Mouse (Mus musculus) kidney, postnatal 14 days (tissue): ENCODE measurements around the gene Capn12.
"Not testable (repeated sequence)": the region's sequence is repeated elsewhere in the genome, so short reads cannot be mapped to it uniquely, and the experiment has no call there.

Source experiments
- DNase-seq: peaks from one replicate; pipeline ENCODE4 v3.0.0; 2022; ENCODE audit warnings: mixed read lengths

The Capn12 gene

DNA sequence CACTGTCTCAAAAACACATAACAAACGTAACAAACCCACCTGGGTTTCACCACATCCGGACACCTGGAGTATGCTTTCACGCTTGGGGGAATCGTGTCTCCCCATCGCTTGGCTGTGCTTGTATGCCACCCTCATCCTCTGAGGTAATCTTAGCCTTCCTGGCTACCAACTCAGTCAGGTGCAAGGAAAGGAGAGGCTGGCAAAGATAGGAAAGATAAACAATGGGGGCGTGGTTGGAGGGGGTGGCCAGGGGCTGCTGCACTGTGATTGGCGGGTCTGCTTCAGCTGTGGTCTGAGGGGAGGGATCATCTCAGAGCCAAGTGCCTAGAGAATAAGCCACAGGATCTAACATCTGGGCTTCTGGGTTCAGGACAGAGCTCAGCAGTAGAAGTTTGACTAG lies 1.6 kb upstream of the Capn12 start:
- DNase-seq = no peak

DNA sequence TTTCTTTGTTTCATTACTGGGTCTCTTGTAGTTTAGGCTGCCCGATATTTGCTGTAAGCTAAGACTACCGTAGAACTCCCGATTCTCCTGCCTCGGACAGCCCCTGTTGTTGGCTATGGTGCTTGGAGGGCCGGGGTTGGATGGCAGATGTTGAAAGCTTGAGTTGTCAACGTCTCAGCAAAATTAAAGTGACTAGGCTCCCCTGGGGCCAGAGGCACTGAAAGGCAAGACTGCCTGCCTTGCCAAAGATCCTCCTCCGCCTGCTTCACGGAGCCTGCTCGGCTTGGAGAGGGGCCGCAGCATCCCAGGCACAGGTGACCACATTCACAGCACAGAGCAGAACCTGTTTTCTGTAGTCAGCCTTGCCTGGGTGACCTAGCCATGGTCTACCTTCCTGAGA lies 668 bp upstream of the Capn12 start:
- no peak for DNase-seq

DNA sequence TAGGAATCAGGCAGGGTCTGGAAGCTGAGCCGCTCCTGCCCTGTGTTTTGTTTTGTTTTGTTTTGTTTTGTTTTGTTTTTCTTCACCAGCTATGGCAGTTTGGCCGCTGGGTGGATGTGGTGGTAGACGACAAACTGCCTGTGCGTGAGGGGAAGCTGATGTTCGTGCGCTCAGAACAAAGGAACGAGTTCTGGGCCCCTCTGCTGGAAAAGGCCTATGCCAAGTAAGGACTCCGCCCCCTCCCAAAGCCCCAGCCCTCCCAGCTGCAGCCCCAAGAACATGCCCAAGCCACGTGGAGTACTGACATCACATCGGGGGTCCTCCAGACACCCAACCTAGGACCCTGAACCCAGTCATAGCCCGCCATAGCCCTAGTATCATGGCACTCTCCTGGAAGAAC lies 1.8 kb downstream of the Capn12 start:
- no peak for DNase-seq

DNA sequence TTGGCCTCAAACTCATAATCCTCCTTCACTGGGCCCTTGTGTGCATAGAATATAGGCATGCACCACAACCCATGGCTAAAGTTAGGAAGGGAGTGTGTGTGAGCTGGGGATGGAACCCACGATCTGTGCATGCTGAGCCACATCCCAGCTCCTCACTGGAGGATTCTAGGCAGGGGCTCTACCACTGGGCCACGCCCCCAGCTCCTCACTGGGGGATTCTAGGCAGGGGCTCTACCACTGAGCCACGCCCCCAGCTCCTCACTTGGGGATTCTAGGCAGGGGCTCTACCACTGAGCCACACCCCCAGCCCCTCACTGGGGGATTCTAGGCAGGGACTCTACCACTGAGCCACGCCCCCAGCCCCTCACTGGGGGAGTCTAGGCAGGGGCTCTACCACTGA lies 2.5 kb downstream of the Capn12 start:
- DNase-seq = not testable (repeated sequence)

DNA sequence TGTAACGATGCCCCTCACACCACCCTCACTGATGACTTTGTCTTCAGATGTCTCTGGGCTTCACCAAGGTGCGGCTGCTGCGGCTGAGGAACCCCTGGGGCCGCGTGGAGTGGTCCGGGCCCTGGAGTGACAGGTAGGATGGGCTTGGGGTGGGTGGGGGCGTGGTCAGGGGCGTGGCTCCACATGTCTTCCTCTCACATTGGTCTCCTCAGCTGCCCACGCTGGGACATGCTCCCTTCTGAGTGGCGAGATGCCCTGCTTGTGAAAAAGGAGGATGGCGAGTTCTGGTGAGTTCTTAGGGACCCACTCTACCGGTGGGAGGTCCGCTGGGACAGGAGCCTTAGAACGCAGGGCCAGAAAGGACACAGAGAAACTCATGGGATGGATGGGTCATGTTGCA lies 5.3 kb downstream of the Capn12 start:
- DNase-seq = no peak

DNA sequence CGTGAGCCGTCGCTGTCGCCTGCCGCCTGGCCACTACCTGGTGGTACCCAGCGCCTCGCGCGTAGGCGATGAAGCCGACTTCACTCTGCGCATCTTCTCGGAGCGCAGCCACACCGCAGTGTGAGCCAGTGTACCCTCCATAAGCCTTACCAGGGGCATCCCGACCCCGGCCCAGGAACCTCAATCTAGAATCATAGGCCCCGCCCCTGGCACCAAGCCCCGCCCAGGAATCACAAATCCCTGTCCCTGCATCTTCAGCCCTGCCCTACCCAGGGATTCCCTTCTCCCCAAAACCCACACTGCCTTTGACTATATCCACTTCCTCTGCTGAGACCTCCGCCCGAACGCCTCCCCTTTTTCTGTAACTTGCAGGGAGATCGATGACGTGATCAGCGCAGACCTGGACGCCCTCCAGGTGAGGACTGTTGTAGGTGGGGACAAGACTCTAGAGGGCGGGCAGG lies 7.5 kb downstream of the Capn12 start:
- DNase-seq = no peak

DNA sequence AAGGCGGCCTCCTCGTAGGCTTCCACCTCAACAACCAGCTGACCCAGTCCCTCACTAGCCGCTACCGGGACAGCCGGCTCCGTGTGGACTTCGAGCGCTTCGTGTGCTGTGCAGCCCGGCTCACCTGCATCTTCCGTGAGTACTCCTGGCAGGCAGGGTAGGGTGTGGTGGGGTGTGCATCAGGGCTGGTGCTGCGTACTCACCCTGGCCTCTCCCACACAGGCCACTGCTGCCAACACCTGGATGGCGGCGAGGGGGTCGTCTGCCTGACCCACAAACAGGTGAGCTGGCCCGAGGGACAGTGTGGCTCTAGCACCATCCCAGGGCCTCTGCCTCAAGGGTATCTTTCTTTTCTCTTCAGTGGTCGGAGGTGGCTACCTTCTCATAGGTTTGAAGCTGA lies 11.4 kb downstream of the Capn12 start:
- DNase-seq = no peak

DNA sequence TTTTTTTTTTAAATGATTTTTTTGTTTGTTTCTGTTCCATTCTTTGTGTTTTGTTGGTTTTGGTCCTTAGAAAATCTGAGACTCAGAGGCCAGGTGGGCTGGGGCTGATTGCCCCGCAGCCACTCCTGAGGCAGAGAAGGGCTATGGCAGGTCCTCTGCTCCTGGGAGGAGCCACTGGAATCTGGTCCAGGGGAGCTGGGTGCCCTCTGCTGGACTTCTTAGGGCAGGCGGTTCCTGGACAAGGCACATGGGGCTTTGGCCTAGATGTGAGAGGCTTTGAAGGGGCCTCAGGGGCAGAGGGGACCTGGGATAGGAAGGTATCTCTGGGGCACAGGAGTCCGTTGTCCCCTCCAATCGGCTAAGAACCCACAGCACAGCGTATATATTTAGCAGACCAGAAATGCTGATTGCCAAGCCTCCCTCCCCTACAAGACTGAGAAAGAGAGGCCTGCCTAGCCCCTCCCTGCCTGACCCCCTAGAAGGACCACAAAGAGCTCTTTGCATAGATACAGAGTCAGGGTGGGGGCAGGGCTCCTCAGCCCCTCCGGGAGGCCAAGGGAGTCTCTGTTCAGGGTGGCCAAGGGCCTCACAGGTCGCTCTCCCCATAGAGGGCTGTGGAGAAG lies 12.5 kb downstream of the Capn12 start:
- peak; percentile 69 for DNase-seq

DNA sequence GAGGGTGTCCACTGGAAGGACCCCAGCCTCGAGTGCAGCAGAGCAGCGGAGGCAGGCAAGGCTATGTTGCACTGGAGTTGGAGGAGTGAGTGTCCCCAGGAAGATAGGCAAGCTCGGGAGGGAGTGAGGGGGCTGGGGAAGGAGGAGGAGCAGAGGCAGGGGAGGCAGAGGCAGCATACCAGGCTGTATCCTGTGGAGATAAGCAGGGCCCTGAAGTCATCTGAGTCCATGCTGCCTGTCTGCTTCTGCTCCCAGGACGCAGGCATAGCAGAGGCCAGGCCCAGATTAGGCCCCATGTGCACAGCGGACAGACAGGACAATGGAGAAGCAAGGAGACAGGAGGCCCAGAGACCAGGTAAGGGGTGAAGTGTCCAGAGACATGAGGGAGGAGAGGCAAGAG lies 13.7 kb downstream of the Capn12 start:
- DNase-seq = no peak

DNA sequence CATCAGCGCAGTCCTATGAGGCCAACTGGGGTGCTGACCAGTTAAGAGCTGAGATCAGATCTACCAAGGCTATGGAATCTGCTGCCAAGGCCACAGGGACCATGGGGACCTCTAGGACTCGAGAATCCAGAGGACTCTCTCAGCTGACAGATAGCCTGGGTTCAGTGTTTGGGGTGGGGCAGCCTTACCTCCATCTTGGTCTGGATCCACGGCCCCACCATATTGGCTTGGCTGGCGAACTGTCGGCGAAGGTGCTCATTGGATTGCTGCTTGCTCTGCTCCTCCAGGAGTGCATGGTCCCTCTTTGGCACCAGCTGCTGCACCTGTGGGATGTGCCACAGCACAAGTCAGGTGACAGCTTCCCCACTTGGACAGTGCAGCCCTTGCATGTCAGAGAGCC lies 16.4 kb downstream of the Capn12 start:
- DNase-seq = no peak

DNA sequence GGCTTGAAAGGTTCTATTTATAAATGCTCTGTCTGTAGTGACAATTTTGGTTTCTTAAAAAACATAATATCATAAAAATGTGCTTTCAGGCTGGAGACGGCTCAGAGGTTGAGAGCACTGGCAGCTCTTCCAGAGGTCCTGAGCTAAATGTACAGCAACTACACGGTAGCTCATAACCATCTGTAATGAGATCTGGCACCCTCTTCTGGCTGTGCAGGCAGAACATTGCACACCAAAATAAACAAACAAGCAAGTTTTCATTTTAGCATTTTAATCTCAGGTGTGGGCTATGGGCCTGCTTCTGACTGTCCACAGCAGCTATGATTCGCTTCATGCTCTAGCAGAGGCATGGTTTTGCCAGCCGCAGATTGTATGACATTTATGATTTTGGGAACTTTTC lies 18.8 kb downstream of the Capn12 start:
- DNase-seq = no peak

DNA sequence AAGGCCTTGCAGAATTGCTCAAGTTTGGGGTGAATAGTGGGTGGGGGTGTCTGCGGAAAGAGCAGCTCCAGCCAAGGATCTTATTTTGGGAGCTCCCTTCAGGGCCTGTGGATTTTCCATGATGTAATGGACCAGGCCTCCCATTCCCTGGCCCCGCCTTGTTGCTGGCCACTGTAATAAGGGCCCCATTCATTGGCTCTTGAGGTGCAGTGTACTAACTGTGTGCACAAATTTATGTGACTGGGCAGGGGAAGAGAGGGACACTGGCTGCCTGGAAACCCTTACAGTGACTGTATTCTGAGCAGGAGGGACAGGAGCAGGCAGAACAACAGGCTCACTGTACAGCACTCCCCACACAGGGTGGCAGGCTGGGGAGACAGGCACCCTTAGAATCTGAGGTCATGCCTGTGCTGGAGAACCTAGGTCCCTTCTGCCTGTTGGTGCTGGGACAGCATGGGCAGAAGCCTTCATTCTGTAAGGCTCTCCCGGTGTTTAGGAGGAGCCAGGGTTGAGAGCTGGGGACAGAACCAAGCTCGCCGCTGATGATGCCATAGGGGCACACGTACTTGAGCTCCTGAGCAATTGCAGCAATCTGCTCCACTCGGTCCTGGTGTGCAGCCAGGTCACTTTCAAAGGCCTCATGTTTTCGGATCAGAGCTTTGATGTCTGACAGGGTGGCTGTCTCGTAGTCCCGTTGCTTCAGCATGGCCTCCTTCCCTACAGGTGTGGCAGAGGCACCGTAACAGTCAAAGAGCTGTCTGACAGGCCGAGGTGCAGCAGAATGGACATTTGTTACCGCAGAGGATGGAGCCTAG lies 20.3 kb downstream of the Capn12 start:
- peak; percentile 42 for DNase-seq

DNA sequence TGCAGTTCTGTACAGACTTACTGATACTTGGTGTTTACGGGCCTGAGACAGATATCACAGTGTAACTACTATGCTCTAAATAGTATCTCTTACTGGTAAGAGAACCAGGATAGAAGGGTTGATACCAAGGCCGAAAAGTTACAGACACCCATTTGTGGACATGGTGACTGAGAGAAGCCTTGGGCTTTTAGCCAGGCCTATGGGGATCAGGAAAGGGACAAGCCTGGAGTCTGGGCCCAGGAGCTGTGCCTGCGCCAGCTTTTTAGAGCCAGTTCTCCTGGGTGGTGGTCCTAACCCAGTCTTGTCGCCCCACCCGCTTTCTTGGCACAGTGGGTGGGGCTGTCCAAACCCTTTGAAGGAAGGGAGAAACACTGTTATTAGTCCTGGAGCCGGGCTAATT lies 21.0 kb downstream of the Capn12 start:
- DNase-seq = no peak

DNA sequence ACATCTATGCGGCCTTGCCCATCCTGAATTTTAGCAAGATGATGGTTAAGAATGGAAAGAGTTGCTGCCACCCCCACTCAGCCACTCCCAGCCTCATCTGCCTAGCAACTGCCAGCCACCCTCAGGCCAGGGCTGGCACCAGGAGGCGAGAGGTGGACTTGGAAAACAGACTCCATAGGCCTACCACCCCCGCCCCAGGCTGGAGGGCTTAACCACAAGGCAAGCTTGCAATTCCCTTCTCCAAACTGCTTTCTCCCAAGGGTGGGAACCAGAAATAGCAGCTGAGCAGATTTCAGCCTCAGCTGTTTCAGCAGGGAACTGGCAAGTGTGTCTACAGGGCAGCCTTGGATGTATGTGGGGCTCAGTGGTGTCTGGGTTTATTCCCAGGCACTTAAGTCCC lies 21.6 kb downstream of the Capn12 start:
- no peak for DNase-seq

DNA sequence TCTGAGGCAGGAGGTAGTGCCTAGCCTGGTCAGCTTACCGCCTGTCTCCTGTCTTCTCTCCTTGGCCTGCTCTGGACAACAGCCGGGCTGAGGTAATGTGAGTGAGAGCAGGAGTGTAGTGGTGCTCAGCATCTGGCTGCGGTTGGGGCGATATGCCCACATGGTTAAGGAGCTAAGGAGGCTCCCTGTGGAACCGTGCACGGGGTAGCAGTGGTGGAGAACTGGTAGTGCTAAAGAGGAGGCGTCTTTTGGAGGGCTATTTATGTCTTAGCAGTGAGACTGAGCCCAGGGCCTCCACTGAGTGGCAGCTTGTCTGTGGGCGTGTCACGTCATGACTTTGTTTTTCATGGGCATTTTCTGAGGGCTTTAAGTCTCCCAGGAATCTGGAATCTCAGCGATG lies 22.6 kb downstream of the Capn12 start:
- no peak for DNase-seq

DNA sequence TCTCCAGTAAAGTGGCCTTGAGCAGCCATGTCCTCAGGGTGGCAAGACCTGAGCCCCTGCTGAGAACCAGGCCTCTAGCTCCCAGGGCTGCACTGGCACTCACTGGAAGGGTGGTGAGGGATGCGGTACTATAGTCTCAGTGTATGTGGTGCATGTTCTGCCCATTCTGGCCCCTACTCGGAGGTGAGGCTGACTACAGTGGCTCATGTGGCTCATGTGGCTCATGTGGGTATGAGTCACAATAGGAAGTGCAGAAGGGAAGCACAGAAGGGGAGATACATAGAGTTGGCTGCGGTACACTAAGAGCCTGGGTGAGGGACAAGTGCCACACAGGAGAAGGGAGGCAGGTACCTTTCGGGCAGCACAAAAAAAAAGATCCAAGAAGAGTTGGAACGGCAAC lies 26.0 kb downstream of the Capn12 start:
- DNase-seq = no peak

DNA sequence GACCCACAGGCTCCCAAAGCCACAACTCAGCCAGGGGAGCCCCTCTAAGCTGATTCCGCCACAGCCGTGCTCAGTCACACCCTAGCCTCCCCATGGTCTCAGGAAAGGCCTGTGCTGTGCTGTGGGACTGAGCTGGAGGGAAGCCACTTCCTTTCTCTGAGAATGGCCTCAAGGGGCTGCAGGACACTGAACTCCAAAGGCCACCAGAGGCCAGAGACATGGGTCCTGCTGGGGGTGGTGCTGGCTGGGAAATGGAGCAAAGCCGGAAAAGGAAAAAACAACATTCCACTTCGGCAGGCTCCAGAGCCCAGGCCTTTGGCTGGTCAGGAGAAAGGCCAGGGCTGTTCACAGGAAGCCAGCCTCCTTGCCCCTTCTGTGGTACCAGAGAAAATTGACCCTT lies 30.4 kb downstream of the Capn12 start:
- peak; percentile 89 for DNase-seq

DNA sequence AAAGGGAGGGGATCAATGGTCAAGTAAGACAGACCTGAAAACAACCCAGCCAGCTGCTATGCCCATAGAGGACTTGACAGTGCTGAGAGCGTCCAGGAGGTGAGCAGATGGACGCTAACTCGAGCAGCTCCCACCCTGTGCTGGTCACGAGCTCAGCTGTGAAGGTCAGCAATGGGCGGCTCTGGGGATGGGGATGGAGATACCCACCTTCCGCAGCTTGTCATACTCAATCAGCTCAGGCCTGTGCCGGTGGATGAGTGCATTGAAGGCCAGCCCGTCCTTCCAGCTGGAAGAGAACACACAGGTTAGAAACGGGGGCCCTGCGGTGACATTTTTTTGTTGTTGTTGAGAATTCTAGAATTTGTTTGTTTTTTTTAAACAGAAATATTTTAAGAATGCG lies 31.9 kb downstream of the Capn12 start:
- no peak for DNase-seq

DNA sequence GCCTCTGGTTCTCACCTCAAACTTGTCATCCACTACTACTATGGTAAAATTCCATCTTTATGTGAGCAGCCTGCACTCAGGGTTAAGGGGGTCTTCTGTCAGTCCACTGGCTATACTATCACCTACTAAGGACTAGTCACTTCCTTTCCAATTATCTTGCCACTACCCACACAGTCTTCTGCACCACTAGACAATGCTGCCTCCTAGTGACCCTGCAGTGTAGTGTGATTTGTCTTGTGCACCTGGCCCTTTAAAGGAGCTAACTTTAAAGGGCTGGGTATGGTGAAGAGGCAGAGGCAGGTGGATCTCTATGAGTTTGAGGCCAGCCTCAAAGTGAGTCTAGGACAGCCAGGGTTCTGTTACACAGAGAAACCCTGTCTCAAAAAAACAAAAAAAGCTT lies 35.3 kb downstream of the Capn12 start:
- DNase-seq = no peak

DNA sequence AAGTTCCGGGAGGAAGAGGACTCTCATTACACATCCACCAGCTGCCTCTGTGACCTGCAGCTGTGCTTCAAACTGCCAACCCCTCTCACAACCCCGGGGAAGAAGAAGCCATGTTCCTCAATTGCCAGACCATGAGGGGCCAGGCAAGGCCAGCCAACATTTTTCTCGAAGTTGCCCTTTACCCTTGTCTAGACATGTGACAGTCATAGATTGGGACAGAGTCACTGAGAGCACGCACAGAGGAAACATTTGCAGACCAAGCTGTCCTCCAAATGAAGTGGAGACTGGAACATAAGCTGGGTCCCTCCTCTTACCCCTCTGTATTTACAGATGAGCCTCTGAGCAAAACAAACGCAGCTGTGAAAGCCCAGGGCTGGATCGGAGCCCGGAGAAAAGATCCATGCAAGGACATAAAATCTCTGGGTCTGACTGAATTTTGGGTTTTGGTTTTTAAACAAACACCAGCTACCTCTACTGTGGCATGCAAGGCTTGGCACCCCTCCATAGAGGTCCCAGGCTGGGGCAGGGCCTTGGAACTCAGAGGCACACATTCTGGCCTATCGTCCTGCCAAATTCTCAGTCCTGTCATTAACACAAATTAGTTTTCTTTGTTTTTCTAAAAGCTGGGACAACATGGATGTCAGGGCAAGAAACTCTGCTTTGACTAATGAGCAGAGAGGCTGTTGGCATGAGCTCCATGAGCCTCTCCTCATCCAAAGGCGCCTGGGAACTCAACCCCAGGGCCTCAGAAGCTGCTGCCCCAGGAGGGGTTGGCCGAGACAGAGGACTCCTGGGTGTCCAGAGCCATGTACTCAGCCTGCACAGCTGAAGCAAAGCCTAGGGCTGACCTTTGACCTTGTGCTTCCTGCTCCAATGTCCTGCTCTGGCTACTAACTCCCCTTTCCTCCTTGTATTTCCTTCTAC lies 36.5 kb downstream of the Capn12 start:
- peak; percentile 86 for DNase-seq

DNA sequence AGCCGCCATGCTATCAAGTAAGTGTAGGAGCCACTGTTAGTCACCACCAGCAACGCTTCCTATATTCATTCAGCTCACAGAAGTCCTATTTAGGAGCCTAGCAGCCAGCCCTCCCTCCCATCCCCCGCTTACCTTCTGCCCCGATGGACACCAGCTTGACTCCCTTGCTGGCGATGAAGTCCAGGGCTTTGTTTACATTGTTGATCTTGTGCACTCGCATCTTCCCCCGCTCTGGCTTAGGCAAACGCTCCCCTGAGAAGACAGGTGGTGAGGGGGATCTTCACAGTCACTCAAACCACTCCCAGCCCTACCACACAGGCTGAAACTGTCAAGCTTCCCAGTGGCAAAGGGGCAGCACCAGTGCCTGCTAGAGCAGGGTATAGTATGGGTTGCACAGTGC lies 37.3 kb downstream of the Capn12 start:
- DNase-seq = no peak

DNA sequence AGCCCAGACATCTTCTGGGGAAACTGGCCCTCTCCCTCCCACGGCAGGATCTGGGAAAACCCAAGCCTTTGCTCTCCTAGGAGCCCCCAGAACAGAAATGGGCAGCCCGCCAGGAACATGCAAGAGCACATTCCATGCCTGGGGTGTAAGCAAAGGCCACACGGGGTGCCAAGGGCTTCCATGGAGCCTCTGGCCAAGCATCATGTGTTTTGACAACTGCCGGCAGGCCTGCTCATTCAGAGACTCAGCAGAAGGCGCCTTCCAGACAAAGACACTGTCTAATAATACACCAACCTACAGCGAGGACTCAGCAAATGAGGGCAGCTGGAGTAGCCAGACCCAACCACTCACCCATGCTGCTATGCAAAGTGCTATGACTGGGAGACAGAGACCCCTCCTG lies 38.6 kb downstream of the Capn12 start:
- peak; percentile 90 for DNase-seq

DNA sequence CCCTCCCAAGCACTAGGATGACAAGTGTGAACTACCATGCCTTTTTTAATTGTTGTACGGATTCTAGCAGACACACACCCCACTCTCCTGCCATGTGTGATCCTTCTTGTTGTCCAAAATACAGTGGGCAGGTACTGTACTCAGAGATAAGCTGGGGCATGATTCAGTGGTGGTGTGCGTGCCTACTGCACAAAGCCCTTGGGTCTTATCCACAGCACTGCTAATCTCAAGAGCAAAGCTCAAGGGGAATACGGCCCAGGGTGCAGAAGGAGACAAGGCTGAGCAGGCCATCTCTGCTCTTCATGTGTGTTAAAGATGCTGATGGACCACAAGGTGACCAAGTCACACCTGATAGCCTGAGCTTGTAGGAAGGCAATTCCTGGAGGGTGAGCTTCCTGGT lies 40.0 kb downstream of the Capn12 start:
- no peak for DNase-seq
